Mouse (Mus musculus) left cerebral cortex, adult 18-20 months (tissue): ENCODE measurements at regions not wholly inside any gene's neighbourhood (a gene's known extent, or its start where the extent isn't known, plus 50 kb on each side); places are given as distances from the start of the nearest gene placed in this dataset.

Experiments
- DNase-seq, 2 experiments: peaks; one replicate each; pipeline ENCODE4 v3.0.0; 2021 to 2022; ENCODE audit warnings: low spot score in 2 of 2, mixed read lengths in 1 of 2

DNA sequence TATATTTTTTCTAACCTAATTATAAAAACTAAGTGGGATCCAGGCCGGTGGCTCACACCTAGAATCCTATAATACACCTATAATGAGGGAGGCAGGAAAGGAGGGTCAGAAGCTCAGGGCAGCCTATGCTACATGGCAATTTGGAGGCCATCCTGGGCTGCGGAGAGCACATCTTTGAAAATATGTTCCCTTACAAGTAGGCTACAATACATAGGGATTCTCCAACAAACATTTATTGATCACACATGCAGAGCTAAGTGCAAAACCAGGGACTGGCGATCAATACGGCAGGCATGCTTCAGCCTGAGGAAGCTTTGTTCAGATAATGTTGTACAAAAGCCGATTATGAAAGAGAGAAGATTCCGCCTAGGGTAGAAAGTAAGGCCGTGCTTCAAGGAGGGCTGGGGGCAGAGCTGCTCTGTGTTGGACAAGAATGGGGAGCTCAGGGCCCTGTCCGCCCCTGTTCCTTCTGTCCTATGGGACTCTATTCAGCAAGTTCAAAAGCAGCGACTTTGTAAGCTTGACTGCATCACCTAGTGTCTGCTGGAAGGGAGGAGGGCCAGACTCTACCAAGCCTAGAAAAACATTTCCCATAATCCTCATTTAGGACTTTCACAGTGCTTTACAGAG, 53.4 kb upstream of the Sgk1 start:
- no peak for DNase-seq

GRCm38 (mm10) chr10:21829062-21829731, 52.8 kb upstream of the Sgk1 start:
- DNase-seq: no peak

DNA sequence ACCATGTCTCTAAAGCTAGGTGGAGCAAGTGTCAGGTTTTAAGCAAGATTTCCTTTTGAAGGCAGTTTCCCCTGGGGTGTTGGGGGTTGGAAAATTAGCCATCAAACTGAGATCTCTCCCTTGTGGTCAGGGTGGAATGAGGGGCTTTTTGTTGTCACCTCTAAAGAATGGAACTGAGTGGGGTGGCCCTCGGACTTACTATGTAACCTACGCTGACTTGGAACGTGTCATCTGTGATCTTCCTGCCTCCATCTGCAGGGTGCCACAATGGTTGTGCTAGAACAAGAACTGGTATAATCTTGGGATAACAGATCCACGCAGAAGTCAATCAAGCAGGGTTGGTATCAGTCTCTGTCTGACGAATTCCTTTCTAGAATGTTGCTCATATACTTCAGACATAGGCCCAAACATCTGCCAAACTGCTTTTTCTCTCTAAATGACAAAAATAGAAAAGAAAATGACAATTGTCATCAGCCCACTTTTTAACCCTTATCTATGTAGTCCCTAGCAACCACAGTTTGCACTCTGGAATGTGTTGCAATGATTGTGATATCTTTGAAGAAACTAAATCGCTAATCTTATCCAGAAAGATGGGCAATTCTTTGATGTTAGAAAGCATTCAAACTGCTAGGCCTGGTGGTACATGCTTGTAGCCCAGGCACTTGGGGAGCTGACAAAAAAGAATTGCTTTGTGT, 50.8 kb upstream of the Sgk1 start:
- DNase-seq: no peak
